Mouse (Mus musculus) heart, postnatal 14 days (tissue): ENCODE measurements around the gene Rpusd1. TPM values are rescaled to one million over a fixed set of nuclear protein-coding genes. Genes with fewer than 3 reads are reported as not detected.

Experiments used
- DNase-seq, 2 experiments: peaks; one replicate each; pipeline ENCODE4 v3.0.0; 2021 to 2022
- intact Hi-C: fragments of 180-260 bp; cut with DNase I; formaldehyde crosslinking; loops from one replicate; pipeline ENCODE4 v1.15.1; 2025
- long read RNA-seq, 2 experiments: library from polyadenylated mRNA; stranded (forward); transcript quantifications; one replicate each; pipeline ENCODE4 v2.0.0; 2021
- total RNA-seq, 2 experiments: library from RNA; stranded (reverse); gene quantifications; 2 replicates each; pipeline ENCODE4 v1.2.3; 2021

Gene Rpusd1
- total RNA-seq: 1 to 10 TPM; 5.0 to 5.4 TPM
- long read RNA-seq, experiment 1, transcript Rpusd1-202 (5 exons, 1,531 nt): major isoform, 6 of 12 reads
- long read RNA-seq, experiment 1, partial matches to known transcripts: 0 of 12 reads
- long read RNA-seq, experiment 1, other reads (novel, unspliced or antisense): 0 of 12 reads
- long read RNA-seq, experiment 2, partial matches to known transcripts: 1 of 6 reads
- long read RNA-seq, experiment 2, other reads (novel, unspliced or antisense): 0 of 6 reads

GRCm38 (mm10) chr17:25727265-25728008 lies at the start of gene Rpusd1, which contains the start of gene Chtf18:
TSS of gene Rpusd1 (plus strand) at chr17:25727670.
TSS of gene Chtf18 (minus strand) at chr17:25727419.
- peak; percentile 98 to 99 for DNase-seq
- intact Hi-C loops: no loop called here

DNA sequence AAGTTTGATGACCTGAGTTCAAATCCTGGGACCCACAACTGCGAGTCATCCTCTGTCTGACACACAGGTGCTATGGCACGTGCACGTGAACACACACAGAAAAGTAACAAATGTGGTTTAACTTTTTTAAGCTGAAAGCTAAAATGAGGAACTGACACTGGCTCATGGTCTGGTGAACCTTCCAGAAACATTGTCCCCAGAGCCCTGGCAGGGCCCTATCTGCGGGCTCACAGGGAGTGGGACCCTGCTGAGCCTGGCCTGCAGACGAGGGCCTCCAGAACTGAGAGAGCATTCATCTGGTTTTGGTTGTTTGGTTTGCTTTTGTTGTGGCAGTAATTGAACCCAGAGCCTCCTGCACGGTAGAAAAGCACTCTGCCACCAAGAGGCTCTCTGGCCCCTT lies 49.5 kb upstream of the Rpusd1 start:
- DNase-seq: no peak
- intact Hi-C loops: no loop called here

DNA sequence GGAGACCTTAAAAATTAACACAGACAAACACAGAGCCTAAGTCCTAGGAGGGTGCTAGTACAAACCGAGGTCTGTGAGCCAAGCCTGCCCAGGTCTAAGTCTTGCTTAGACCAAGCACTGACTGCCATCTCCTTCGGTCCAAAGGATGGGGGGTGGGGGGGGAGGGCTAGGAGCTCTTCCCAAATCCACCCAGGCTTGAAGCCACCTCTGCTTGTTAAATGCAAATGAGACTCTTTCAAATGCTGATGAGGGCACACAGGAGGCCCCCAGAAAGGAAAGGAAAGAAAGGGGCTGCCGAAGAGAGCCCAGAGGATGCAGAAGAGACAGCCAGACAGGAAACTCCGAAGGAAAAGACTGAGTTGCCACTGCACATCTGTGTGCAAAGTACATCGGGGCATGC lies 47.7 kb upstream of the Rpusd1 start:
- intact Hi-C loops: no loop called here
- DNase-seq: no peak

- no peak for DNase-seq
- intact Hi-C loops: no loop called here
These were observed 45.8 kb upstream of the Rpusd1 start for GRCm38 (mm10) chr17:25681636-25682035.

- intact Hi-C loops: no loop called here
These were observed 41.1 kb upstream of the Rpusd1 start for GRCm38 (mm10) chr17:25686323-25686722.

DNA sequence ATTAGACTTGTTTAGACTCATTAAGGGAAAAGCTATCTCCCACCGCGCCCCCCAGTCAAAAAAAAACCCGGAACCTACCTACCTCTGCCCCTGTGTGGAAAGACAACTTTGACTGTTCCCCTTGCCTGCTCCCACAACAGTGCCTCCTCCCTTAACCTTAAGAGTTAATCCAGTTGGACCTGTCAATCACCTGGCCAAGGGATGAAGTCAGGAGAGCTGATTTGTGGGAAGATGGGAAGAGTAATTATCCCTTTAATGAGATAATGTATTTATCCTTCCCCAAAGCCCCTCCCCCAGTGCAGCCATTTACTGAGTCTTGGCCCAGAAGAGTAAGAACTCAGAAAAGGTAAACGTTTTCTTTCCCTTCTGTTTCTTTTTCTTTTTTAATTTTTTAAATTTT lies 38.5 kb upstream of the Rpusd1 start:
- intact Hi-C loops: no loop called here
- DNase-seq: no peak

More at GRCm38 (mm10) chr17:25686323-25686722, 41.1 kb upstream of the Rpusd1 start:
- peak in 1 of 2 experiments; percentile 15 for DNase-seq

DNA sequence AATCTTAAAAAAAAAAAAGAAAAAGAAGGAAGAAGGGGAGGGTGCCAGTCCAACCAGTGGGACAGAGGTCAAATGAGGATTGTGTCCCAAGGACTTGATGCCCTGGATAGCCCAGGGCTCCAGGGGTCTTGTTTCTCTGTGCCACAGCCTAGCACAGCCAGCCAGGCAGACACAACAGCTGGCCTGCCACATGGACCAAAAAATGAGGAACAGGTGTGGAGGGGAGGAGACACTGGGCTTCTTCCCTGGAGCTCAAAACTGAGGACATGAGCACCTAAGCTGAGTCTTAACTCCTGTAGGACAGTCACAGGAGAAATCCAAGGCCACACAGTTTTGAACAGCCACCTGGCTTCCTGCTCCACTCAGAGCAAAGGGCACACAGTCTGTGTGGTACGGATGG lies 31.2 kb upstream of the Rpusd1 start:
- intact Hi-C loops: loop anchor here (2.0 to 5.0 kb wide), 2 partner anchors 127 to 299 kb away; no protein-coding TSS in a partner anchor
- no peak for DNase-seq

GRCm38 (mm10) chr17:25698446-25698845 lies 29.0 kb upstream of the Rpusd1 start:
- intact Hi-C loops: loop anchor here (1.0 to 5.0 kb wide), 3 partner anchors 190 to 301 kb away; no protein-coding TSS in a partner anchor
- DNase-seq: peak; percentile 74 to 86

GRCm38 (mm10) chr17:25700863-25701496 lies 26.5 kb upstream of the Rpusd1 start:
- intact Hi-C loops: no loop called here
- DNase-seq: no peak

- DNase-seq: no peak
- intact Hi-C loops: no loop called here
These were observed 17.5 kb upstream of the Rpusd1 start for GRCm38 (mm10) chr17:25709994-25710393.

DNA sequence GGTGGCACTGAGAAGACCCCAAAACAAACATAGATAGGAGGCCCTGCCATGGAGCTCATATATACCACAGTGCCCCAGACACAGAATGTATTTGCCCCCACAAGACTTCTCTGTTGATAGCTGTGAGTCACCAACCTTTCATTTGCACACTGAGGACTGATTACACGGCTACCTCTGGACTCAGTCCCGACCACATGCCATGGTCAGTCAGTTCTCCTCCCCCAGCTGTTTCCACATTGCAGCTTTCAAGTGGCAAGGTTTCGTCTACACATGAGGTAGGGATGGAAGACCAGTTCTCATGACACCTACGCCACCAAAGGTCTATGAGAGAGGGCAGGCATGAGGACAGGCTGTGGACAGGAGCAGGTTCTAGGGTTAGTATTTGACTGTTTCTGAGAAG lies 16.3 kb upstream of the Rpusd1 start:
- intact Hi-C loops: no loop called here
- DNase-seq: no peak

GRCm38 (mm10) chr17:25715627-25716026 lies 11.8 kb upstream of the Rpusd1 start:
- no peak for DNase-seq
- intact Hi-C loops: no loop called here

DNA sequence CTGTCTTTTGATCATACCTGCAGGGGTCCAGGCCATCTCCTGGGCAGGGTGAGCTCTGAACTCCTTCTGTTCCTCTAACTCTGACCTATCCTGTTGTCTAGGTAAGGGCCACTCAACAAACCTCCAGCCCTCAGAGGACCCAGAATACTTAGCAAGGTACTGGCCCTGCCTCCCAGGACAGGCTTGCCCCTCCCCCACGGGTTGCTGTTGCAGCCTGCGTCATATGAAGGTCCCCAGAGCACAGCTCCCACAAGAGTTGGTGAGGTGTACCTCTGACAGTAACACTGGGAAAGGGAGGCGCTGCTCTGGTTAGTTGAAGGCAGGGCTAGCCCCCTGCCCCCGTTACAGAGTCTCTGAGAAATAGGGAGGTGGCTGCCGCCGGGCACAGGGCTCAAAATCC lies 11.3 kb upstream of the Rpusd1 start:
- intact Hi-C loops: no loop called here
- no peak for DNase-seq

GRCm38 (mm10) chr17:25716711-25717637 lies 10.5 kb upstream of the Rpusd1 start, which contains the start of gene Gng13:
TSS of gene Gng13 (plus strand) at chr17:25717171.
- intact Hi-C loops: no loop called here
- DNase-seq: no peak

DNA sequence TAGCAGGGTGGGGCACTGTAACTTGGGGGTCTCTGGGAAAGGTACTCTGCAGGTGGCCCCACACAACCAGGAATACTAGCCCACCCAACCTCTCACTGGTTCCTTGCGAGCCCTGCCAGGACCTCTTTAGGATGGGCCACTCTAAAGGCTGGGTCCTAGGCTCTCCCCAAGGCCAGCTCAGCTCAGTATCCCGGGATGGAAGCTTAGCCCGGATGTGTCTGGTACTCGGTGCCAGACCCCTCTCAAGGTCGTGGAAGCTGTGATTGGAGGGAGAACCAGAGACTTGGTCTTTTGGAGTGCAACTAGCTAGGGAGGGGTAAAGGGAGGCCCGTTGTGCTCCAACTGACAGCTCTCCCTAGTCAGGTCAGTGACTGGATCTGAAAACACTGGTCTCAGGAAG lies 9.8 kb upstream of the Rpusd1 start:
- intact Hi-C loops: no loop called here

DNA sequence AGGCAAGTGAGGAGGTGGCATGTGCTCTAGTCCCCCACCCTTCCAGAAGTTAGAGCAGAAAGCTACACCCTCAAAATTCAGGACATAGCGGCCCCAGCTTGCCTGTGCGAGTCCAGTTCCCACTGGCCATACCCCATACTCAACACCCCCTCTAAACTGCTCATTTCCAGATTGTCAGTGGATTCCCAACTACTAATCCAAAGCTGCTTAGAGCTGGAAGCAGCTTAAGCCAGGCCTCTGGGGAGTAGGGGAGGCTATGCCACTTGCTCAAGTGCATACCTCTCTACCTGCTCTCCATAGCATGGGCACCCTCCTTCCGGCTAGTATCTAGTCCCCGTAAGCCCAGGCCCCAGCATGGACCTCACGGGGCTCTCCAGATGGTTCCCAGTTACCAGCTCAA lies 6.0 kb upstream of the Rpusd1 start:
- no peak for DNase-seq
- intact Hi-C loops: no loop called here

More for the DNA sequence above, 9.8 kb upstream of the Rpusd1 start:
- no peak for DNase-seq

DNA sequence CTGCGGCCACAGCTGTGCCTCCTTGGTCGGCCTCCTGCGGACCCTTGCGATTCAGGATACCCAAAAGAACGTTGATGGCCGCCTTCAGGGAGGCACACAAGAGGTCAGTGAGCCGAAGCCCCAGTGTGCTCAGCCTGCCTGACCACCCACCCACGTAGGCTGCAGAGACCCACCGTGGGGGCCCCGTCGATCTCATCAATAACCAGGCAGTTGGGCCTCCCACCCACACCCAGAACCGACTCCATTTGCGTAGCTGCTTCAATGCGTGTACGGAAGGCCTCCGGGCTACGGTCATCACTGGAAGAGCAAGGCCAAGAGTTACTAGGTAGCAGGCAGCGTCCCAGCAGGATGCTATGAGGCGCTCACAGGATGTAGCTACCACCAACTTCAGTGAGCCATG lies 4.0 kb upstream of the Rpusd1 start:
- DNase-seq: no peak
- intact Hi-C loops: no loop called here

DNA sequence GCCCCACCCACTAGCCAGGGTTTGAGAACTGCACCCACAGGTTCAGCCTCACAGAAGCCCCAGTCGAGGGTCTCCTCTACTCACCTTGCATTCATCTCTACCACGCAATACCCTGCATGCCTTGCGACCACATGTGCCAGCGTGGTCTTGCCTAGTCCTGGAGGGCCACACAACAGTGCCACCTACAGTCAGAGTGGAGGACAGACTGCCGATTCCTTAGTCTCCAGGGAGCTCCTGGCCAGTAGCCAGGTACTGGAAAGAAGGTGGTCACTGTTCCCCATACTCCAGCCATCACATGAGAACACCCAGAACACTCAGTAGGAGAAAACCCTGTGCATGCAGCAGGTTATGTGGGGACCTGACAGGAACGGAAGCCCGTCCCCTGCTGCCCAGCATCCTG lies 3.6 kb upstream of the Rpusd1 start:
- intact Hi-C loops: no loop called here
- no peak for DNase-seq

GRCm38 (mm10) chr17:25725264-25725663 lies 2.2 kb upstream of the Rpusd1 start:
- intact Hi-C loops: no loop called here
- DNase-seq: no peak

DNA sequence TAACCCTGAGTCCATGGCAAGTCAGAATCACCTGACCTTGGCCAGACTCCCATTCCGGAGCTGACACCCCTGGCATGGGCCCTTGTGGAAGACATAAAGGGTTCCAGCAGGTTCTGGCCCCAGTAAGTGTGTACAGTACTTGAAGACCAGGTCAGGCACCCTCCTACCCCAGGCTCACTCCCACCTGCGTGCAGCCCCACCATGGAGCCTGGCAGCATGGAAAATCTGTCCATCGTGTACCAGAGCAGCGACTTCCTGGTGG lies 470 bp downstream of the Rpusd1 start:
- intact Hi-C loops: no loop called here
- no peak for DNase-seq
